Mouse (Mus musculus): Measurements from ENCODE around the gene Ptpn22. TPM values are rescaled to one million over a fixed set of nuclear protein-coding genes. Genes with fewer than 3 reads are reported as not detected.

Gene Ptpn22
- polyA plus RNA-seq, 1 experiment from 2014 or later = 2.4 TPM

DNA sequence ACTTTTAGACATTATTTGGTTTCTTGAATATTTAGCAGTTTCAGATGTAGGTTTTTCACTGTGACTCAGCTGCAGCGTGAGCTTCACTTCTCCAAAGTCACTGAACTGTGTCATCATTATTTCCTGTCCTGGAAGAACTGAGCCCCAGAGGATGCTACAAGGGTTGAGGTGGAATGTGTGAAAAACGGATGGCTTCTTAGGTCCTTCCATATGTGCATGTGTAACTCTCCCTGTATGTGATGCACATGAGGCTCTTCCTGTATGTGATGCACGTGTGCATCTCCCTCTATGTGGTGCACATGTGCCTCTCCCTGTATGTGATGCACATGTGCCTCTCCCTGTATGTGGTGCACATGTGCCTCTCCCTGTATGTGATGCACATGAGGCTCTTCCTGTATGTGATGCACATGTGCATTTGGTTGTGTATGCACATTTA, 13.1 kb downstream of the Ptpn22 start:
- no peak overlapping the region for H3K9ac ChIP-seq (replicated peaks; ENCODE audit: low read depth)
- 63% methylated on average over 3 of the region's 3 CpGs for WGBS
- H3K4me1 ChIP-seq (ENCODE audit: insufficient read depth, low read depth, low read length) = no peaks in the 10 kb centered on the region

DNA sequence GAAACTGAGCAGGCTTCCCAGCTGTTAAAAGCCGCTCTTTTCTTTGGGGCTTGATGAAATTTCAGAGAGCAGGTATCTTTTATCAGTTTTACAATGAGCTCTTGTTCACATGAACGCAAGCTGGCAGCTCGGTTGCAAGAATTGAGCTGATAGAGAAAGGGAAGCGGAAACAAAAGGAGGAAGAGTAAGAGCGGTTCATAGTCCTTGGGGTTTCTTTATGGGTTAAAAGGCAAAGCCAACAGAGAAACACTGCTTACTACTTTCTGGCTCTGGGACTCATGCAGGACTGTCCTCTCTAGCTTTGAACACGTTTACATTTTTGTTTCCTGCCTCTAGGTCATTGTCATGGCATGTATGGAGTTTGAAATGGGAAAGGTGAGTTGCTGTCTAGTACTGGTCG, 14.7 kb downstream of the Ptpn22 start:
- H3K9ac ChIP-seq (replicated peaks; ENCODE audit: low read depth) = no peak overlapping the region
- no peak overlapping the region for H3K27ac ChIP-seq (ENCODE audit: low read length)
- no peaks in the 10 kb centered on the region for H3K36me3 ChIP-seq (ENCODE audit: insufficient read depth, low read length)
- H3K4me3 ChIP-seq (ENCODE audit: low read depth, low read length) = no peak overlapping the region
- H3K27me3 ChIP-seq (replicated peaks; ENCODE audit: insufficient read depth, low read length) = no peaks in the 10 kb centered on the region
- H3K9me3 ChIP-seq (ENCODE audit: low read length) = no peaks in the 10 kb centered on the region
- H3K4me2 ChIP-seq (replicated peaks; ENCODE audit: low read depth, low read length) = no peak overlapping the region
- WGBS = 56% methylated on average over 7 of the region's 7 CpGs
- no peaks in the 10 kb centered on the region for H3K4me1 ChIP-seq (ENCODE audit: insufficient read depth, low read depth, low read length)
- peak; percentile 12 for DNase-seq (ENCODE audit: low spot score)
- TF ChIP-seq EP300 (IDR thresholded peaks at IDR 0.05) (no peak), CTCF (IDR thresholded peaks at IDR 0.05) (no peak)
- no peak for ATAC-seq

More for the DNA sequence above, 13.1 kb downstream of the Ptpn22 start:
- H3K4me2 ChIP-seq (replicated peaks; ENCODE audit: low read depth, low read length) = no peak overlapping the region
- H3K4me3 ChIP-seq (ENCODE audit: low read depth, low read length) = no peak overlapping the region
- no peak for TF ChIP-seq CTCF (IDR thresholded peaks at IDR 0.05)
- TF ChIP-seq EP300 (IDR thresholded peaks at IDR 0.05) = no peak
- no peaks in the 10 kb centered on the region for H3K9me3 ChIP-seq (ENCODE audit: low read length)
- no peaks in the 10 kb centered on the region for H3K36me3 ChIP-seq (ENCODE audit: insufficient read depth, low read length)
- DNase-seq (ENCODE audit: low spot score) (no peak), ATAC-seq (no peak)
- no peak overlapping the region for H3K27ac ChIP-seq (ENCODE audit: low read length)
- H3K27me3 ChIP-seq (replicated peaks; ENCODE audit: insufficient read depth, low read length) = no peaks in the 10 kb centered on the region

DNA sequence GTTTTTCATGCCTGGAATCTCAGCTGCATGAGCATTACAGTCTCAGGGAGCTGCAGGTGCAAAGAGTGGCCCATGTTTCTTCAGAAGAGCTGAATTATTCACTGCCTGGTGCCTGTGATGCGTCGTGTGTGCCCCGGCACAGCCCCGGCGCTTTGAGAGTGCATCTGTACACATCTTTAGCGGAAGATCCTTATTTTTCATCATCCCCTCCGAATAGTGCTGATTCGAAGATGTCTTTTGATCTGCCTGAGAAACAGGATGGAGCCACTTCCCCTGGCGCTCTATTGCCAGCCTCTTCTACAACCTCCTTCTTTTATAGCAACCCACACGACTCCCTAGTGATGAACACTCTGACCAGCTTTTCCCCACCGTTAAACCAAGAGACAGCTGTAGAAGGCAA, 26.4 kb downstream of the Ptpn22 start:
- H3K36me3 ChIP-seq (ENCODE audit: insufficient read depth, low read length) = no peaks in the 10 kb centered on the region
- H3K9ac ChIP-seq (replicated peaks; ENCODE audit: low read depth) = no peak overlapping the region
- TF ChIP-seq CTCF (IDR thresholded peaks at IDR 0.05) (no peak), EP300 (IDR thresholded peaks at IDR 0.05) (no peak)
- H3K4me1 ChIP-seq (ENCODE audit: insufficient read depth, low read depth, low read length) = no peaks in the 10 kb centered on the region
- no peak for DNase-seq (ENCODE audit: low spot score)
- H3K4me3 ChIP-seq (ENCODE audit: low read depth, low read length) = no peak overlapping the region
- ATAC-seq = no peak
- no peaks in the 10 kb centered on the region for H3K9me3 ChIP-seq (ENCODE audit: low read length)
- H3K27me3 ChIP-seq (replicated peaks; ENCODE audit: insufficient read depth, low read length) = no peaks in the 10 kb centered on the region
- WGBS = 54% methylated on average over 11 of the region's 11 CpGs
- H3K27ac ChIP-seq (ENCODE audit: low read length) = no peak overlapping the region
- no peak overlapping the region for H3K4me2 ChIP-seq (replicated peaks; ENCODE audit: low read depth, low read length)

DNA sequence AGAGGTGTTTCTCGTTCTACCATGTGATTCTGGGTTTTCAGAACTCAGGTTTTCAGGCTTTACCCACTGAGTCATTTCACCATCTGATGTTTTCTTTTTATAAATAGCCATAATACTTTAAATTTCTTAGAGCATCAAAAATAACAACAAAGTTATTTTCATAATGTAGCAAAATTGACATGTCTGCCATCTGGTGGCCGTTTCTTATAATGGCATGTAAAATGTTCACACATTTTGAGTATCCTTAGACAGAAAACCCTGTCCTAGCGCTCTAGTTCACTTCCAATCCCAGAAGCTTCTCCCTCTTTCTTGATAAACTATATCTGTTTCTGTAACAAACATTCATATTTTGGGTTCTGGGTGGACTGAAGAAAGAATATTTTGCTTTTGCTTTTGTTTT, 28.0 kb downstream of the Ptpn22 start:
- no peak overlapping the region for H3K4me3 ChIP-seq (ENCODE audit: low read depth, low read length)
- WGBS = 24% methylated on average over 3 of the region's 3 CpGs
- H3K27me3 ChIP-seq (replicated peaks; ENCODE audit: insufficient read depth, low read length) = no peaks in the 10 kb centered on the region
- no peaks in the 10 kb centered on the region for H3K36me3 ChIP-seq (ENCODE audit: insufficient read depth, low read length)
- no peaks in the 10 kb centered on the region for H3K4me1 ChIP-seq (ENCODE audit: insufficient read depth, low read depth, low read length)
- H3K9ac ChIP-seq (replicated peaks; ENCODE audit: low read depth) = no peak overlapping the region
- ATAC-seq = no peak
- H3K4me2 ChIP-seq (replicated peaks; ENCODE audit: low read depth, low read length) = no peak overlapping the region
- no peak overlapping the region for H3K27ac ChIP-seq (ENCODE audit: low read length)
- TF ChIP-seq CTCF (IDR thresholded peaks at IDR 0.05) = peak; percentile 70
- no peak for TF ChIP-seq EP300 (IDR thresholded peaks at IDR 0.05)
- peak; percentile 82 for DNase-seq (ENCODE audit: low spot score)
- no peaks in the 10 kb centered on the region for H3K9me3 ChIP-seq (ENCODE audit: low read length)

DNA sequence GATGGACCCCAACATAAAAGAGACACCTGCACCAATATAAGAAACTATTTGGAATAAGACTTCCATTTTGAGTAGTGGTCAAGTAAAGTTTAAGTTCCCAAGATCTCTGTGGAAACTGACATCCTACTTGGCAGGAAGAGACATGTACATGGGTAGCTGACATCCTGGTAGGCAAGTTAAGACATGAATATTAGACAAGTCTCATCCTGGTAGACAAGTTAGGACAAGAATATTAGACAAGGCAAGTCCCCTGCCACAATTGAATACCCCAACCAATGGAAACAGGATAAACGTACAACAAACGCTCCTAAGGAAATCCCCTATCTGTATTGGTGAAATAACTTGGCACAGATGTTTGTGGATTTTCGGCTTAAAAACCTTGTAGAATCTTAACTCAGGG, 33.8 kb downstream of the Ptpn22 start:
- Histone ChIP-seq H3K27ac (ENCODE audit: low read length) (no peak overlapping the region), H3K4me2 (replicated peaks; ENCODE audit: low read depth, low read length) (no peak overlapping the region), H3K9ac (replicated peaks; ENCODE audit: low read depth) (no peak overlapping the region), H3K4me1 (ENCODE audit: insufficient read depth, low read depth, low read length) (no peaks in the 10 kb centered on the region), H3K9me3 (ENCODE audit: low read length) (no peaks in the 10 kb centered on the region), H3K36me3 (ENCODE audit: insufficient read depth, low read length) (no peaks in the 10 kb centered on the region), H3K27me3 (replicated peaks; ENCODE audit: insufficient read depth, low read length) (no peaks in the 10 kb centered on the region), H3K4me3 (ENCODE audit: low read depth, low read length) (no peak overlapping the region)
- DNase-seq (ENCODE audit: low spot score) (no peak), ATAC-seq (no peak)
- TF ChIP-seq CTCF (IDR thresholded peaks at IDR 0.05) (no peak), EP300 (IDR thresholded peaks at IDR 0.05) (no peak)
- 86% methylated on average over 3 of the region's 3 CpGs for WGBS

DNA sequence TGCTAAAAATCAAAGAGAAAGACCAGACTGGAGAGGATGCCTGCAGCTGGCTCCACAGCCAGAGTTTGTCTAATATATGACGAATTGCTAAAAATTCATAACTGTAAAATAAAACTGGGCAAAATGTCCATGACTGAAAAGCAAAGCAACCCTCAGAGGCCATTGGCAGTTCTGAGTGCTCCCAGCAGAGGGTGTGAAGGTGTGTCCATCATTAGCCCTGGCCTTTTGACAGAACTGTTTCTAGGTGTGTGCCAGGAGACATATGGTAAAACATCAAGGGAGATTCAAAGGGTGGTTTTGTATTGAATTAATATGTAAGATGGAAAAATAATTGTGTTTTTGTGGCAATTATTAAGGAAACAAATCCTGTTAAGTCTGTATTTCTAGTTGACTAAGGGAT, 45.1 kb downstream of the Ptpn22 start:
- Histone ChIP-seq H3K27ac (ENCODE audit: low read length) (no peak overlapping the region), H3K9me3 (ENCODE audit: low read length) (no peaks in the 10 kb centered on the region), H3K9ac (replicated peaks; ENCODE audit: low read depth) (no peak overlapping the region), H3K36me3 (ENCODE audit: insufficient read depth, low read length) (no peaks in the 10 kb centered on the region), H3K4me2 (replicated peaks; ENCODE audit: low read depth, low read length) (no peak overlapping the region), H3K4me1 (ENCODE audit: insufficient read depth, low read depth, low read length) (no peaks in the 10 kb centered on the region), H3K27me3 (replicated peaks; ENCODE audit: insufficient read depth, low read length) (no peaks in the 10 kb centered on the region), H3K4me3 (ENCODE audit: low read depth, low read length) (no peak overlapping the region)
- TF ChIP-seq CTCF (IDR thresholded peaks at IDR 0.05) = peak; percentile 72
- TF ChIP-seq EP300 (IDR thresholded peaks at IDR 0.05) = no peak
- DNase-seq (ENCODE audit: low spot score) (peak; percentile 55), ATAC-seq (no peak)
- 89% methylated on average over 1 of the region's 1 CpGs for WGBS

Measured in lung, postnatal 0 days (tissue).